Mouse (Mus musculus) embryonic facial prominence, embryonic 13.5 days (tissue): Measurements from ENCODE around the gene Prss44. TPM values are rescaled to one million over a fixed set of nuclear protein-coding genes. Genes with fewer than 3 reads are reported as not detected.

ENCODE experiments used
- ATAC-seq: fragments of 200-750 bp; cut with Nextera tagmentation; 2 replicates; pipeline ENCODE4 v1.8.0; 2017; ENCODE audit warnings: low read depth; ENCODE audit not compliant: insufficient number of reproducible peaks, insufficient read depth, low FRiP score, low TSS enrichment
- H3K27ac ChIP-seq: fragments of 300-500 bp; sonication (generic); 2 replicates; pipeline ENCODE4 v1.5.1; 2015; ENCODE audit warnings: moderate library complexity, mild to moderate bottlenecking, inconsistent platforms
- H3K27me3 ChIP-seq: fragments of 300-500 bp; sonication (generic); 2 replicates; pipeline ENCODE4 v1.6.1; 2015; ENCODE audit warnings: mild to moderate bottlenecking, inconsistent platforms
- H3K36me3 ChIP-seq: fragments of 300-500 bp; sonication (generic); 2 replicates; pipeline ENCODE4 v1.6.1; 2015; ENCODE audit warnings: mild to moderate bottlenecking, inconsistent platforms
- H3K4me1 ChIP-seq: fragments of 300-500 bp; sonication (generic); 2 replicates; pipeline ENCODE4 v1.6.1; 2015; ENCODE audit warnings: inconsistent platforms
- H3K4me2 ChIP-seq: fragments of 300-500 bp; sonication (generic); 2 replicates; pipeline ENCODE4 v1.6.1; 2015; ENCODE audit warnings: moderate library complexity, mild to moderate bottlenecking, inconsistent platforms
- H3K4me3 ChIP-seq: fragments of 300-500 bp; sonication (generic); 2 replicates; pipeline ENCODE4 v1.5.1; 2015; ENCODE audit warnings: mild to moderate bottlenecking, inconsistent platforms
- H3K9ac ChIP-seq: fragments of 300-500 bp; sonication (generic); 2 replicates; pipeline ENCODE4 v1.6.1; 2015; ENCODE audit warnings: mild to moderate bottlenecking, inconsistent platforms
- H3K9me3 ChIP-seq: fragments of 300-500 bp; sonication (generic); 2 replicates; pipeline ENCODE4 v1.6.1; 2016; ENCODE audit warnings: inconsistent platforms
- WGBS: fragments of 180-500 bp; shearing (Covaris S2); methylation state at CpG from one replicate; pipeline ENCODE4 v1.1.7; 2015; ENCODE audit warnings: mixed read lengths; 5-methylcytosine and 5-hydroxymethylcytosine counted together
- polyA plus RNA-seq: library from polyadenylated mRNA; unstranded; fragments of >200 nt; fragmentation: Nextera tagmentation; extraction: Ambion mirVana; gene quantifications from 2 replicates; pipeline ENCODE4 v1.2.1, GENCODE M21; 2015

Prss44 gene
- polyA plus RNA-seq, 1 experiment from 2014 or later: not detected

GRCm38 (mm10) chr9:110871030-110871429 lies 57.2 kb downstream of the Prss44 start:
- H3K4me3 ChIP-seq: no peak overlapping the region
- ATAC-seq: no peak

More at GRCm38 (mm10) chr9:110871030-110871429, 57.2 kb downstream of the Prss44 start:
- Histone ChIP-seq H3K27me3 (peaks cover 32% of the 10 kb centered on the region), H3K4me2 (no peak overlapping the region), H3K9me3 (no peaks in the 10 kb centered on the region), H3K9ac (no peak overlapping the region), H3K4me1 (peaks cover 22% of the 10 kb centered on the region), H3K36me3 (no peaks in the 10 kb centered on the region), H3K27ac (no peak overlapping the region)
- WGBS: 20% methylated on average over 7 of the region's 7 CpGs

Other genes with a start within 250 kb of the Prss44 start
- gene Nradd, start 189.5 kb upstream of the Prss44 start, polyA plus RNA-seq: 77.5 and 77.8 TPM in 2 replicates
- gene Nbeal2, start 159.8 kb upstream of the Prss44 start, polyA plus RNA-seq: 1.8 and 2.4 TPM in 2 replicates
- 101 and 123 TPM in 2 replicates for gene Ccdc12, start 157.5 kb upstream of the Prss44 start, polyA plus RNA-seq
- 1.6 and 12.3 TPM in 2 replicates for gene Myl3, start 72.1 kb upstream of the Prss44 start, polyA plus RNA-seq
- gene Pth1r, start 66.8 kb upstream of the Prss44 start, polyA plus RNA-seq: 138 and 165 TPM in 2 replicates
- not detected in 2 replicates for gene Prss42, start 15.8 kb upstream of the Prss44 start, polyA plus RNA-seq
- gene Prss43, start 12.7 kb downstream of the Prss44 start, polyA plus RNA-seq: not detected in 2 replicates
- gene Prss45, start 20.6 kb downstream of the Prss44 start, polyA plus RNA-seq: not detected in 2 replicates
- not detected in 2 replicates for gene Prss46, start 30.5 kb downstream of the Prss44 start, polyA plus RNA-seq
- 0.14 and 0.48 TPM in 2 replicates for gene Prss50, start 44.0 kb downstream of the Prss44 start, polyA plus RNA-seq
- gene Als2cl, start 65.9 kb downstream of the Prss44 start, polyA plus RNA-seq: 4.3 and 4.6 TPM in 2 replicates
- gene Tmie, start 66.1 kb downstream of the Prss44 start, polyA plus RNA-seq: 2.3 and 2.4 TPM in 2 replicates
- gene Fam240a, start 102.9 kb downstream of the Prss44 start, polyA plus RNA-seq: not detected in 2 replicates
- 0.62 and 0.87 TPM in 2 replicates for gene Tdgf1, start 132.2 kb downstream of the Prss44 start, polyA plus RNA-seq
- gene Lrrc2, start 137.6 kb downstream of the Prss44 start, polyA plus RNA-seq: 0.28 and 0.62 TPM in 2 replicates
- 0.11 and 0.20 TPM in 2 replicates for gene Rtp3, start 176.6 kb downstream of the Prss44 start, polyA plus RNA-seq
- gene Ltf, start 205.3 kb downstream of the Prss44 start, polyA plus RNA-seq: 0.46 and 1.6 TPM in 2 replicates
- gene Ccrl2, start 243.5 kb downstream of the Prss44 start, polyA plus RNA-seq: 0.62 and 0.63 TPM in 2 replicates